Mouse (Mus musculus) forebrain, embryonic 12.5 days (tissue): ENCODE measurements around the gene Micall2. TPM values are rescaled to one million over a fixed set of nuclear protein-coding genes. Genes with fewer than 3 reads are reported as not detected.
A peak's percentile ranks its signal among the peaks of the same experiment; 100 is the strongest.
"Not testable (repeated sequence)": the region's sequence is repeated elsewhere in the genome, so short reads cannot be mapped to it uniquely, and the experiment has no call there.

Source experiments
- ATAC-seq: fragments of 200-750 bp; cut with Nextera tagmentation; 2 replicates; pipeline ENCODE4 v1.8.0; 2017; ENCODE audit warnings: moderate TSS enrichment; ENCODE audit not compliant: low FRiP score
- H3K27ac ChIP-seq: fragments of 300-500 bp; sonication (generic); 2 replicates; pipeline ENCODE4 v1.5.1; 2016; ENCODE audit warnings: mild to moderate bottlenecking
- H3K27me3 ChIP-seq: fragments of 300-500 bp; sonication (generic); 2 replicates; pipeline ENCODE4 v1.6.1; 2016; ENCODE audit warnings: mild to moderate bottlenecking
- H3K36me3 ChIP-seq: fragments of 300-500 bp; sonication (generic); replicated peaks from 2 replicates; pipeline ENCODE4 v1.6.1; 2016; ENCODE audit warnings: mild to moderate bottlenecking
- H3K4me1 ChIP-seq: fragments of 300-500 bp; sonication (generic); 2 replicates; pipeline ENCODE4 v1.6.1; 2016
- H3K4me2 ChIP-seq: fragments of 300-500 bp; sonication (generic); 2 replicates; pipeline ENCODE4 v1.6.1; 2016; ENCODE audit warnings: mild to moderate bottlenecking, moderate library complexity
- H3K4me3 ChIP-seq: fragments of 300-500 bp; sonication (generic); replicated peaks from 2 replicates; pipeline ENCODE4 v1.5.1; 2016; ENCODE audit warnings: mild to moderate bottlenecking
- H3K9ac ChIP-seq: fragments of 300-500 bp; sonication (generic); 2 replicates; pipeline ENCODE4 v1.6.1; 2016; ENCODE audit warnings: mild to moderate bottlenecking
- H3K9me3 ChIP-seq: fragments of 300-500 bp; sonication (generic); 2 replicates; pipeline ENCODE4 v1.6.1; 2016
- whole genome bisulfite sequencing: fragments of 180-500 bp; shearing (Covaris S2); methylation state at CpG from one replicate; pipeline ENCODE4 v1.1.7; 2016; 5-methylcytosine and 5-hydroxymethylcytosine counted together
- polyA plus RNA-seq: library from polyadenylated mRNA; unstranded; fragments of >200 nt; fragmentation: Nextera tagmentation; extraction: Ambion mirVana; gene quantifications from 2 replicates; pipeline ENCODE4 v1.2.1, GENCODE M21; 2016

The Micall2 gene
- polyA plus RNA-seq, 1 experiment from 2014 or later: 6.5 TPM

DNA sequence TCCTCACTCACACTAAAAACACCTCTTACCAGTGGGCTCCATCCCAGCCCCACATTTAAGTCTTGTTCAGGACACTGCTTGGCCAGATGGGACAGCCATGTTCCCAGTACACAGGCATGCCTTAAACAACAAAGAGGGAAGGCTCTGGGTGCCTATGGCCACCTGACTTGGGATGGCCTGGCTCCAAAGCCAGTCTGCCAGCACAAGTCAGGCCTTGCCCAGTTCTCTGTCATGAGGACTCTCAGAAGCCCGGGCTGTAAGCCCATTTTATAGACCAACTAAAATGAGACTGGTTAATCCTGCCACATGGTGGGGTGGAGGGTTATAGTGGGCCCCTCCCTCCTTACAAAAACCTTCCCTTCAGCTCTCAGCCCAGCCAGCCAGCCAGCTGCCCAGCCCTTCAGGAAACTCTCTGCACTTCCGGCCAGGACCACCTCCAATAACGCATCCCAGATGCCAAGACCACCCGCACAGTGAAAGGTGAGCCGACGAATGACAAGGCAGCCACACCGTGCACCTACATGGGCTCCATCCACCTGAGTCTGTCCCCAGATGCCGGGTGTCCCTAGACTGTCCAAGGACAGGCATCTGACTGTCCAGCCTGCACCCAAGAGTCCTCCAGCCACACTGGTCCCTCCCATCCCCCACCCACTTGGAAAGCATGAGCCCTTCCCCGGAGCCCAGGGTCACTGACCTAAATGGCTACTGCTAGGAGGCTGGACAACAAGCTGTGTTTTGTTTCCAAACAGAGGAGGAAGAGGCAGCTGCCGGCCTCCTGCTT is 11.6 kb downstream of the Micall2 start:
- 71% methylated on average over 10 of the region's 10 CpGs for WGBS
- Histone ChIP-seq H3K36me3 (no peaks in the 10 kb centered on the region; the same call in 1 of the 2 replicates), H3K27me3 (no peaks in the 10 kb centered on the region), H3K27ac (no peak overlapping the region), H3K9me3 (no peaks in the 10 kb centered on the region), H3K4me3 (no peak overlapping the region), H3K4me1 (peaks cover 7% of the 10 kb centered on the region), H3K9ac (no peak overlapping the region; the same call in 1 of the 2 replicates), H3K4me2 (no peak overlapping the region)
- ATAC-seq: no peak

DNA sequence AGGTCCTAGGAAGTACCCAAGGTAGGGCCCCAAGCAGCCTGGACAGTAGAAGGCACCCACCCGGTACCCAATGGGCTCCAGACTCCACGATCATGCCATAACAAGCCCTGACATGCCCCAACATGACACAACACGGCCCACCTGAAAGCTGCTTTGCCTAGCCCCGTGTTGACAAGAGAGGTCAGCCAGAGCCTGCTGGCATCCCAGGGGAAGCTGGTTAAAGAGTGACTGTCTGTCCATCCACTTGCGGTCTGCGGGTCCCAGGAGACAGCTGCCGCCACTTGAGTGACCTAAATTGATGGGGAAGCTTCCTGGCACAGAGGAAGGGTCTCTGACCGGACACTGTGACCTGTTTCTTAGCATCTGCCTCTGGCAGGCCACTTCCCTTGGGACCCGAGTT is 13.0 kb downstream of the Micall2 start:
- Histone ChIP-seq H3K4me2 (no peak overlapping the region), H3K27ac (no peak overlapping the region), H3K4me3 (no peak overlapping the region), H3K4me1 (peaks cover 14% of the 10 kb centered on the region), H3K36me3 (no peaks in the 10 kb centered on the region; the same call in 1 of the 2 replicates), H3K27me3 (no peaks in the 10 kb centered on the region), H3K9me3 (no peaks in the 10 kb centered on the region), H3K9ac (no peak overlapping the region)
- no peak for ATAC-seq
- WGBS: 82% methylated on average over 9 of the region's 9 CpGs

- H3K36me3 ChIP-seq: no peaks in the 10 kb centered on the region; the same call in 1 of the 2 replicates
- no peak overlapping the region for H3K27ac ChIP-seq
- H3K9me3 ChIP-seq: no peaks in the 10 kb centered on the region
- H3K4me2 ChIP-seq: no peak overlapping the region
- H3K9ac ChIP-seq: no peak overlapping the region
- peaks cover 14% of the 10 kb centered on the region for H3K4me1 ChIP-seq
- WGBS: 69% methylated on average over 6 of the region's 6 CpGs
- H3K4me3 ChIP-seq: no peak overlapping the region
- ATAC-seq: no peak
- H3K27me3 ChIP-seq: no peaks in the 10 kb centered on the region
Measured at GRCm38 (mm10) chr5:139722709-139723108, 13.4 kb downstream of the Micall2 start.

DNA sequence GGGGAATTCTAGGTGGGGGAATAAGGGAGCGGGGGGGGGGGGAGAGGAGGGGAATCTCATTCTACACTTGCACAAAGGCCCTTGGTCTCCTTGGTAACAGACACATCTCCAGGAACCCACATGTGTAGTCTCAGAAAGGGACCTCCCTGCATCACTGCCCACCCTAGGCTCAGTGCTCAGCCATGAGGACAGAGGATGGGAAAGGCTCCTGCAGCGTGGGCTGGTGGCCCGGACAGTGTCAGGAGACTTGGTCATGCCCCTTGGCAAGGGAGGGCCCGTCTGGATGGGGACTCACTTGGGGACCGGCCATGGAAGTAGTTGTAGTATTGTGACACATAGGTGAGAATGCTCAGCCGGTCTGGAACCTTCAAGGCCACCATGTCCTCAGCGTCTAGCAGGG is 17.2 kb downstream of the Micall2 start:
- 0 out of 2 replicates have a peak, but pooled peaks have one; percentile 6 for ATAC-seq
- no peak overlapping the region for H3K27ac ChIP-seq
- WGBS: 83% methylated on average over 7 of the region's 7 CpGs

DNA sequence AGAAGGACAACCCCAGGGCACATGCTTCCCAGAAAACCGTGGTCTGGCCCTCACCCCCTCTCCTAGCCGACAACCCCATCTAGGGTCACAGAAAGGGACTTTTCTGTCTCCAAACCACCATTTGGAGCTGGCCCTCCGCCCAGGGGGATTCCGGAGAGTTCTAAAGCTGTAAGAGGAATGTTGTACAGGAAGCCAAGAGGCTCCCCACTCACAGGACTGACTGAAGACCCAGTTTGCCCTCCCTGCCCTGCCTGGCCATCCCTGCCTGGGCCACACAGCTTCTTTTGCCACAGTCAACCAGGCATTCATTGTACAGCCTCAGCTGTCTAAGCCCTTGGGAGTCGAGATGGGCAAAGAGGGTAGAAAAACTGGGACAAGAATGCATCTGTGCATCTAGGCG is 17.6 kb downstream of the Micall2 start:
- Histone ChIP-seq H3K27ac (no peak overlapping the region), H3K4me2 (no peak overlapping the region), H3K9me3 (no peaks in the 10 kb centered on the region), H3K36me3 (no peaks in the 10 kb centered on the region; the same call in 1 of the 2 replicates), H3K4me1 (peaks cover 7% of the 10 kb centered on the region), H3K27me3 (no peaks in the 10 kb centered on the region), H3K9ac (no peak overlapping the region), H3K4me3 (no peak overlapping the region)
- WGBS: 73% methylated on average over 6 of the region's 6 CpGs
- ATAC-seq: no peak

More for the DNA sequence above, 17.2 kb downstream of the Micall2 start:
- Histone ChIP-seq H3K4me1 (peaks cover 7% of the 10 kb centered on the region), H3K9me3 (no peaks in the 10 kb centered on the region), H3K4me2 (no peak overlapping the region), H3K27me3 (no peaks in the 10 kb centered on the region), H3K9ac (no peak overlapping the region), H3K4me3 (no peak overlapping the region), H3K36me3 (no peaks in the 10 kb centered on the region; the same call in 1 of the 2 replicates)

DNA sequence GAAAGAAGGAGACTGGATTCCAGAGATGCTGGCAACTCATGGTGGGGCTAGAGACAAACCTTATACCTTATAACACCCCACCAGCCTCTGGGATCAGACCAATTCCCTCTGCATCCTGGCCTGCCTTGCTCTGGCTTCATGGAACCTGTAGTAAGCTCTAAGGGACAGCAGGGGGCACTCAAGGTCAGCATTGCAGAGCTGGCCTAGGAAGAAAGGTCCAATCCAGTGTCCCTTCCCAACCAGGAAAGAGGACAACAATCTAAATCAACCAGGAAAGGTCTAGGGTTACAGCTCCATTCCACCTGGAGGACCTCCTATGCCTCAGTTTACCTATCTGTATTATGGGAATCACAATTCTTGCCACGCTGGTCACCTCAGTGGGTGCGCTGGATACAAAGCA is 18.4 kb downstream of the Micall2 start:
- WGBS: 88% methylated on average over 2 of the region's 2 CpGs
- Histone ChIP-seq H3K4me1 (peaks cover 7% of the 10 kb centered on the region), H3K27me3 (no peaks in the 10 kb centered on the region), H3K36me3 (no peaks in the 10 kb centered on the region; the same call in 1 of the 2 replicates), H3K9me3 (no peaks in the 10 kb centered on the region), H3K4me2 (no peak overlapping the region), H3K9ac (no peak overlapping the region), H3K27ac (no peak overlapping the region), H3K4me3 (no peak overlapping the region)
- ATAC-seq: no peak

GRCm38 (mm10) chr5:139706496-139706895 is 29.6 kb downstream of the Micall2 start:
- Histone ChIP-seq H3K27ac (no peak overlapping the region), H3K4me3 (no peak overlapping the region), H3K9ac (no peak overlapping the region), H3K36me3 (peaks cover 15% of the 10 kb centered on the region), H3K27me3 (peaks cover 14% of the 10 kb centered on the region; the same call in 1 of the 2 replicates), H3K4me1 (no peaks in the 10 kb centered on the region), H3K4me2 (no peak overlapping the region), H3K9me3 (no peaks in the 10 kb centered on the region)
- WGBS: 92% methylated on average over 10 of the region's 10 CpGs
- no peak for ATAC-seq

DNA sequence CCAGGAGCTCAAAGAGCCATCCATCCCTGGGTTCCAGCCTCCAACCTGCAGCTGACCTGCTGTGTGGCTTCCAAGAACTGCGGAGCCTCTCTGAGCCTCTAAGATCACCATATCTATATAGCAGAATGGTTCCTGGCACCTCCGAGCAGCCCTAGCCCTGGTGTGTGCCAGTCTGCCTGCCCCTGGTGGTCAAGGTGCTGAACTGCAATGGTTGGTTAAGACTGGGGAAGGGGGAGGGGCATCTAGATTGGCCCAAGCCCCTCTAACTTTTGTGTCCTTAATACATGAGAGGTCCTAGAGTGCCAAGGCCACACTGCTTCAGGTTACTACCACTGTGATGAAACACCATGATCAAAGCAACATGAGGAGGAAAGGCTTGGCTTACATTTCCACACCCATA is 33.2 kb downstream of the Micall2 start:
- Histone ChIP-seq H3K36me3 (no peaks in the 10 kb centered on the region), H3K4me1 (peaks cover 2% of the 10 kb centered on the region), H3K9me3 (no peaks in the 10 kb centered on the region), H3K4me2 (no peak overlapping the region), H3K4me3 (no peak overlapping the region), H3K27me3 (peaks cover 38% of the 10 kb centered on the region), H3K9ac (no peak overlapping the region), H3K27ac (no peak overlapping the region)
- WGBS: 64% methylated on average over 2 of the region's 2 CpGs
- no peak for ATAC-seq

DNA sequence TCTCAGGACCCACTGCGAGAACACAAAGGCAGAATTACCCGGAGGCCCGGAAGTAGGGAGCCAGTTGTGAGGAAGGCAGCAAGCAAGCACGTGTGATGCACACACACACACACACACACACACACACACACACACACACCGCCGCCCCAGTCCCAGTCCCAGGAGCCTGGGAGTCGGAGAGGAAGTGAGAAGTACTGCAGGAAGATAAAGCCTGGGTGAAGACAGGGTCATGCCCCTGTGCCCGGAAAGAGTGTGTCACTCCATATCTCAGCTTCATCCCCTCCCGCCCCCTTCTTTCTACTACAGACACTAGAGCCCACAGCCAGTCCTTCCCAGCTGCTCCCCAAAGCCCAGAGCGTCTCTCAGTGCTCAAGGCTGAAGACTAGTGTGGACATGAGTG is 33.9 kb downstream of the Micall2 start:
- Histone ChIP-seq H3K4me2 (no peak overlapping the region), H3K27me3 (peaks cover 45% of the 10 kb centered on the region), H3K4me3 (no peak overlapping the region), H3K36me3 (no peaks in the 10 kb centered on the region), H3K9ac (no peak overlapping the region), H3K9me3 (no peaks in the 10 kb centered on the region), H3K4me1 (peaks cover 6% of the 10 kb centered on the region), H3K27ac (no peak overlapping the region)
- 80% methylated on average over 10 of the region's 10 CpGs for WGBS
- ATAC-seq: no peak

DNA sequence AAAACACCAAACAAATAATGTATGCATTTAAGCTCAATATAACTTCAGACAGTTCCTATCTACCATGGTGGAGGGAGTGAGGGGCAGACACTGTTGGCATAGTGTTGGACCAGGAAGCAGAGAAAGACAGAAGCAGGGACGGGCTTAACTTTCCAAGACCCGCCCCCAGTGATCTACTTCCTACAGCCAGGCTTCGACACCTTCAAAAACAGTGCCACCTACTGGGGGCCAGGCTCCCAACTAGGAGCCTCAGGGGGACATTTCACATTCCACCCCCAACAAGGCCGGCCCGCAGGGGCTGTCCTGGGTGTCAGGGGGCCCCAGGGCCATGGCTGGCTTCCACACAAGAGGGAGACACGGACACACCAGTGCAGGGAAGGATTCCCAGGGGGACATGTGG is 39.2 kb downstream of the Micall2 start:
- Histone ChIP-seq H3K9me3 (0 out of 2 replicates have a peak, but pooled peaks cover 9% of the 10 kb centered on the region), H3K4me3 (no peak overlapping the region), H3K4me1 (peaks cover 17% of the 10 kb centered on the region), H3K27me3 (peaks cover 74% of the 10 kb centered on the region), H3K27ac (no peak overlapping the region), H3K4me2 (no peak overlapping the region), H3K36me3 (no peaks in the 10 kb centered on the region), H3K9ac (no peak overlapping the region)
- ATAC-seq: no peak
- WGBS: 89% methylated on average over 6 of the region's 6 CpGs

DNA sequence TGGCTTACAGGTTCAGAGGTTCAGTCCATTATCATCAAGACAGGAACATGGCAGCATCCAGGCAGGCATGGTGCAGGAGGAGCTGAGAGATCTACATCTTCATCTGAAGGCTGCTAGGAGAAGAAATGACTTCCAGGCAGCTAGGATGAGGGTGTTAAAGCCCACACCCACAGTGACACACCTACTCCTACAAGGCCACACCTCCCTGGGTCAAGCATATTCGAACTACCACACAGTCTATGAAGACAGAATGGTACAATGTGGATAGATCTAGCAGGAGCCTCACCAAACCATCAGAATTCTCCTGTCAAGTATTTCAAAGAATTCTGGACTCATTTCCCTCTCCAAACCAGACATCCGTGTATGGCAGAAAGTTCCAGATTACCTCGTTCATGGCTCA is 40.3 kb downstream of the Micall2 start:
- ATAC-seq, H3K9ac ChIP-seq, H3K4me2 ChIP-seq, H3K27ac ChIP-seq, H3K4me3 ChIP-seq, H3K9me3 ChIP-seq, H3K36me3 ChIP-seq: not testable (repeated sequence)
- WGBS: 77% methylated on average over 3 of the region's 3 CpGs
- Histone ChIP-seq H3K4me1 (peaks cover 17% of the 10 kb centered on the region), H3K27me3 (peaks cover 76% of the 10 kb centered on the region)

DNA sequence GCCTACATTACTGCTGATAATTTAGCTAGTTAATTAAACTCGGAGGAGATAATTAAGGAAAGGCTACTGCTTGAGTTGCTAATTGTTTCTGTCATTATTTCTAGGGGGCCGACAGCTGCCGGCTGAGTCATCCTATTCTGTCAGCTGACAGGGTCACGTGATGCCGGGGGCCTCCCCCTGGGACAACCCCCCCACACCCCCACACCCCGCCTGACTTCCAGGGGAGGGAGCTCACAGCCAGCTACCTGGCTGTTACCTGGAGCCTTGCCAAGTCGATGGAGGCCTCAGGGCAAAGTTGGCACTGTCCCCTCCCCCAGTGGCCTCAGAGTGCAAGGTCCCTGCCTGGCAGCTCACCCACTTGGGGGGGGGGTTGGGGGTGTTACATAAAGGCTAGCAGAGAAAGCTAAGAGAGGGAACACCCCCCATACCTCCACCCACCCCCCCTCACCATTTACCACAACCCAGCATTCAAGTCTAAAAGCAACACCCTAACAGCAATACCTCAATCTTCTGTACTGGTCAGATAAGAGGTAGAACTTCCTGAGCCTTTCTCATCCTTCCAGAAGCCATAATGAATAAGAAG is 41.1 kb downstream of the Micall2 start:
- H3K9me3 ChIP-seq: 0 out of 2 replicates have a peak, but pooled peaks cover 9% of the 10 kb centered on the region
- no peak overlapping the region for H3K27ac ChIP-seq
- 29% methylated on average over 7 of the region's 7 CpGs for WGBS
- no peak overlapping the region for H3K4me3 ChIP-seq
- H3K27me3 ChIP-seq: peaks cover 81% of the 10 kb centered on the region
- no peaks in the 10 kb centered on the region for H3K36me3 ChIP-seq
- no peak overlapping the region for H3K9ac ChIP-seq
- peak; percentile 56 for ATAC-seq
- peaks cover 17% of the 10 kb centered on the region for H3K4me1 ChIP-seq
- H3K4me2 ChIP-seq: 0 out of 2 replicates have a peak overlapping the region, but pooled peaks have one; percentile 26
